Mouse (Mus musculus): ENCODE data around the gene Igsf3. TPM values are rescaled to one million over a fixed set of nuclear protein-coding genes. Genes with fewer than 3 reads are reported as not detected.

Gene Igsf3
- total RNA-seq, 2 experiments from 2014 or later = 0.96 to 2.8 TPM

GRCm38 (mm10) chr3:101369301-101369881, 7.5 kb upstream of the Igsf3 start:
- no peak for ATAC-seq (replicated peaks; ENCODE audit: low FRiP score, poor library complexity, severe bottlenecking)

DNA sequence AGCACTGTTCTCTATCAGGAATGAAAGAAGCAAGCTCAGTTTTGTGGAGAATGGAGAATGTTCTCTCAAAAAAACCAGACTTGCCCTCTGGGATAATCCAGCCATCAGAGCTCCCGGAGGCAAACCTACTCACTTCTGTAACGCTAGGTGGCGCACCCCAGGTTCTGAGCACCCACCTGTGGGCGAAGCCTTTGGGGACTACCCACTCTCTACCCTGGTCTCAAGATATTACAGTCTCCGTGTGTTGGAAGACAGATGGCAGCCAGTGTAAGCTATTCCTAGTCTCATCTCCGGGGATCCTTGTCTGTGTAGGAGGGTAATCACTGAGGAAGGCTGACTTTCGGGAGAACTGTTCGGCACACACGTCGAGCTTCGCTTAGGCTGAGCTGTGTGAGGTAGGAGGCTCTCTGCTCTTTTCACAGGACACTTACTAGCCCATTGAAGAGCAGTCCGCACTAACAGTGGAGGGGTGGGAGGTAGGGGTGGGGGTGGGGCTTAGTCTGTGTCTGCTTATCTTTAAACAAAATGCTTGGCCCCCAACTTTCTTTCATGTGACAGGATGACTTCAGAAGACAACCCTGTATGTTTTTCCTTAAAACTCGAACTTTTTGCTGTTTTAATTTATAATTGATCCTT, 4.4 kb upstream of the Igsf3 start:
- ATAC-seq (replicated peaks; ENCODE audit: low FRiP score, poor library complexity, severe bottlenecking) = peak; percentile 76

- peak; percentile 8; the same call in 1 of the 2 replicates for ATAC-seq (replicated peaks; ENCODE audit: low FRiP score, poor library complexity, severe bottlenecking)
These were observed 557 bp downstream of the Igsf3 start for GRCm38 (mm10) chr3:101377256-101378024.

- 0 out of 2 replicates have a peak, but pooled peaks have one; percentile 23 for ATAC-seq (replicated peaks; ENCODE audit: low FRiP score, poor library complexity, severe bottlenecking)
These were observed 1.2 kb downstream of the Igsf3 start for GRCm38 (mm10) chr3:101378102-101378501.

GRCm38 (mm10) chr3:101379789-101380188, 2.9 kb downstream of the Igsf3 start:
- no peak for ATAC-seq (replicated peaks; ENCODE audit: low FRiP score, poor library complexity, severe bottlenecking)

- ATAC-seq (replicated peaks; ENCODE audit: low FRiP score, poor library complexity, severe bottlenecking) = no peak
These were observed 4.8 kb downstream of the Igsf3 start for GRCm38 (mm10) chr3:101381691-101382090.

DNA sequence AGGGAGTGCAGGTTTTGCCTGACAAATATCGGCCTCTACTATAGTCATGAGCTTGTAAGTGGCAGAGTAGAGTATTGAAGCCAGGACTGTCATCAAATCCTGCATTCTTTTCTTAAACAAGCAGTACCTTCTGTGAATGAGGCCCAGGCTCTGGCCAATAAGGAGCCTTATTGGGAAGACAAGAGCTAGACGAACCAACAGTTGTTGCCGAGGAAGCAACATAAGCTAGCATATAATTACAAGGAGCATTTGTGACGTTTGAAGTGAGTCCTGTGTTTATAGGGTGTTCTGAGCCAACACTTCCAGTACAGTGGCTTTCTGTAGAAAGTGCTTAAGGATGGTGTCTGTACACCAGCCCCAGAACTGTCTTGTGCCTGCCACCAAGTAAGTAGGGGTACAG, 5.9 kb downstream of the Igsf3 start:
- ATAC-seq (replicated peaks; ENCODE audit: low FRiP score, poor library complexity, severe bottlenecking) = no peak

DNA sequence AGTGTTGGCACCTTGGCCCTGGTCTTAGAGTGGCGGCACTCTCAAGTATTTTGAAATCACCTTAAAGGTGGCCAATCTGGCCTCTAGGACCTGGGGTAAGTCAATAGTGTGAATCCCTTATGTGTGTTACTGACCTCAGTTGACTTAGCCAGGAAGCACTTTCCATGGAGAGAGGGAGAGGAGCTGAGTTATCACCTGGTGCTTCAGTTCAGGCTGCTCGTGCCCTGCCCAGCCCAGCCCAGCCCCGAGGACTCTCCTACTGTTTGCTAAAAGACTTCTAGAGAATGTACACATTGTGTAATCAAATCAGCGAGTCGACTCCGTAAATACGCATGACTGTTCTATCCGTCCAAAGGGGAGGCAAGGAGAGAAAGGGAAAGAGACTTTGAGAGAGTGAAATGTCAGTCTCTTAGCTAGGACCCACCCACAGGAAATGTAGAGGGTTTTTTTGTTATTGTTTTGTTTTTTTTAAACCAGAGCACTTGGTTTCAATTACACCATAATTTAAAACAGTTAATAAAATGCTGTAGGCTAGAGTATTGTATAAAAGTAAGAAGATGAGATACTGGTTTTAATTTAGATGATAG, 9.6 kb downstream of the Igsf3 start:
- no peak for ATAC-seq (replicated peaks; ENCODE audit: low FRiP score, poor library complexity, severe bottlenecking)

- ATAC-seq (replicated peaks; ENCODE audit: low FRiP score, poor library complexity, severe bottlenecking) = no peak
These were observed 11.0 kb downstream of the Igsf3 start for GRCm38 (mm10) chr3:101387849-101388248.

- no peak for ATAC-seq (replicated peaks; ENCODE audit: low FRiP score, poor library complexity, severe bottlenecking)
These were observed 12.7 kb downstream of the Igsf3 start for GRCm38 (mm10) chr3:101389566-101389965.

GRCm38 (mm10) chr3:101390472-101390871, 13.6 kb downstream of the Igsf3 start:
- no peak for ATAC-seq (replicated peaks; ENCODE audit: low FRiP score, poor library complexity, severe bottlenecking)

DNA sequence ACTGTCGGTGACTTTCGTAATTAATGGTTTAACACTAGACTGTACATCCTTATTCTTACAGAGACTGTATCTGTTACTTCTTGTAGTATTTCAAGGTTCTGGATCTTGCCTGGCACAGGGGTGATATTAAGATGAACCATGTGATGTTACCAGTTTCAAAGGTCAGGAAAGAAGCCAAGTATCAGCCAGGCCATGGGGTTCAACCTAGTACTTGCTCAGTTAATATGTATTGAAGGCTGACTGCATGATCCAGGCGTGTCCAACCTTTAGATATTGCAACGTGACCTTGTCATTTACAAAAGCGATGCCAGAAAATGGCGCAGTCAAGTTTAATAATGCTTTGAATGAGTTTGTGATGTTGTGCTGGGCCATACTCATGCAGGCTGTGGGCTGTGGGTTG, 15.1 kb downstream of the Igsf3 start:
- no peak for ATAC-seq (replicated peaks; ENCODE audit: low FRiP score, poor library complexity, severe bottlenecking)

DNA sequence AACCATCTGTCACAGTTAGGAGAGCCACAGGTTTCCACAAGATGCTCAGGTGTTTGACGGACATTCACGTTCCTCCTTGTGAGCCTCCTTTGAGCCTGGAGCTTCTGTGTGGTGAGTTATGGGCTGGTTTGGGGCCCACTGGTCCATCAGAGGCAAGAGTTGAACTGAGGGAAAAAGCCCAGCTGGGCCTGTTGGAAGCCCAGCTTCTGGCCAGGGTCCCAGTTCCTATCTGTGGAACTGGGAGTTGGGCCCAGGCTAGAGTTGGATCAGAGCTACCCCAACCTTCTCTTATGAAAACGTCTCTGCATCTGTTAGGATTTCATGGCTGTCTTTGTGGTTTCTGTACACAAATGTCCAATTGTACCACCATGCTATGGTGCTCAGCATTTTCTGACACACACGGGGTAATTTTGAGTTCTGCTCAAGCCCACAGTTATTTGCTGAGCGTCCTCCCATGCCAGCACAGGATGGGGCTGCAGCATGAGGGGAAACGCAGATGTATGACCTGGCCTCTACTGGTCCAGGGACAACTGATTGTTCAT, 16.3 kb downstream of the Igsf3 start:
- no peak for ATAC-seq (replicated peaks; ENCODE audit: low FRiP score, poor library complexity, severe bottlenecking)

DNA sequence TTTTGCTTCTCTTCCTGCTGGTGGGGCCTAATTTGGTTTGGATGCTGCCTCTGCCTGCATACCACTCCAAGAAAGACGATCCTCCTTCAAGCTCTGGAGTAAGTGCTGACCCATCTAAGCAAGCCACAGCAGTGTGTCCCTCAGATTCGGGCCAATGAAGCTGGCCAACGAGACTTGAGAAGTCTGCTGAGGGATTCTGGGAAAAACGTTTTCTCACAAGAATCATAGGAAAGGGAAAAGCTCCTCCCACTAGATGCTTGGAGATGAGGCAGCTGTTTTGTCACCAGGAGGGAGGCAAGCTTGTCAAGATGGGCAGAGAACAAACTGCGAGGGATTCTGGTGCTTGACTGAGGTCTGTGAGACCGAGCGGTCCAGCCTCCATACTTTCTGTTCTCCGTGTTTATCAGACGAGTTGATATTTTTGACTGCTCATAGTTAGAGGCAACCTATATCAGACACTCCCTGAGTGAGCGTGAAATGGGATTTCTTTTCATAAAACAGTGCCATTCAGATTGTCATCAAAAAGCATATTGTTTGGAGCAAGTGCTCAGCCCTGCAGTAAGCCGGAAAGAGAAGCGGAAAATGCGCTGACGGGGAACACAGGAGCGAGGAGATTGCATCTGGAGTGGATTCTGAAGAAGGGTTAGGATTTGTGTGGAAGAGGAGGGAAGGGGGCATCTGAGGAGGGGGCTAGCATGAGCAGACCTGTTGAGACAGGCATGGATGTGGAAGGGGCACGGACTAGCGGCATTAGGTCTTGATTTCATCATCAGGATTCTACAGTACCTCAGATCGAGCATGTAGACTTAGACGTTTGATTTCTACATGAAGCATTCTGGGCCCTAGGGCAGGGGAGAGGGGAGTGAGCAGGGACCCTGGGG, 17.0 kb downstream of the Igsf3 start:
- ATAC-seq (replicated peaks; ENCODE audit: low FRiP score, poor library complexity, severe bottlenecking) = no peak

- ATAC-seq (replicated peaks; ENCODE audit: low FRiP score, poor library complexity, severe bottlenecking) = no peak
These were observed 18.5 kb downstream of the Igsf3 start for GRCm38 (mm10) chr3:101395341-101395740.

- no peak for ATAC-seq (replicated peaks; ENCODE audit: low FRiP score, poor library complexity, severe bottlenecking)
These were observed 19.2 kb downstream of the Igsf3 start for GRCm38 (mm10) chr3:101396061-101396460.

- no peak for ATAC-seq (replicated peaks; ENCODE audit: low FRiP score, poor library complexity, severe bottlenecking)
These were observed 19.9 kb downstream of the Igsf3 start for GRCm38 (mm10) chr3:101396726-101397263.

DNA sequence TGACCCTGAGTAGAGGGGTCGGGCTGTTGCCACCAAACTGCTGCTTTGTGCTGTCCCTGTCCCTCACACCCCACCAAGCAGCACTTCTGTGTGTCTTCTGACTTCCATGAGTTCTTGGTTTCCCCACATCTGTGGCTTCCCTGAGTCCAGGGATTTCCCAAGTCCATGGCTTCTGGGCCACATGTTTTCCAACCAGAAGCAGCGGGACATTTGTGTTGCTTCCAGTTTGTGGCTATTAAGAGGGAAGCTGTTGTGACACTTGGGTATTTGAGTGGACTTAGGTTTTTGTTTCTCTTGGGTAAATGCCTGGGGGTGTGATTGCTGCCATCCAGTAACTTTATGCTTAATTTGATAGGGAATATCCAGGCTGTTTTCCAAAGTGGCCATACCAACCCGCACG, 20.5 kb downstream of the Igsf3 start:
- no peak for ATAC-seq (replicated peaks; ENCODE audit: low FRiP score, poor library complexity, severe bottlenecking)

DNA sequence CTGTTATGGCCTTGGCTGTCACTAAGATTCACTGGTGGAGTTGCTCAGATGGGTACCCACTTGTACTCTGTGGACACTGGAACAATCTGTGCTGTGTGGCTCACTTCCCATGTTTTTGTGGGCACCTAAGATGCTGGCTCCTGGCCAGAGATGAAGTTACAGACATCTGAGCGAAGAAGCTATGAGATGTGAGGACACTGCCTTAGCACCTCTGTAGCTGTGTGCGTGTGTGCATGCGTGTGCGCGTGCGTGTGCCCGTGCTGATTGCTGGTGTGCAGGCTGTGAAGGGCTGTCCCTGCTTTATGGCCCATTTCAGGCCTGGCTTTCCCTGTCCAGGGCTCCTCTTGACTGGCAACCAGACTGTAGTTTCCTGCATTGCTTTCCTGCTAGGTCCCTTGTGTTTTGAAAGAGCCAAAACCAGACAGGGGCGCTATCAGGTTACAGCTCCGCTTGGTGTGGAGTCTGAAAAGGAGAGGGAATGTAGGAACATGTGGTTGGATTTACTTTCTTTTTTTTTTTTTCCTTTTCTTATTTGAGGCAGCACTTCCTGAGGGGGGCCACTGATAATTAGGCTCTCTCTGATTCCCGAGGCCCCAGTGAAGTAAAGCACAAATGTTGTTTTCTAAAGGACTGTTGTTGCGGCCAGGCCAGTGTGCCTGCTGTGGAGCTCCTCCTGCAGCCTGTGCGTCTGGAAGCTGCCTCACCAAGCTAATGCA, 21.3 kb downstream of the Igsf3 start:
- no peak for ATAC-seq (replicated peaks; ENCODE audit: low FRiP score, poor library complexity, severe bottlenecking)
